Comparison of ENCODE assay signal across 23 mouse cellular contexts in the genomic region with DNA sequence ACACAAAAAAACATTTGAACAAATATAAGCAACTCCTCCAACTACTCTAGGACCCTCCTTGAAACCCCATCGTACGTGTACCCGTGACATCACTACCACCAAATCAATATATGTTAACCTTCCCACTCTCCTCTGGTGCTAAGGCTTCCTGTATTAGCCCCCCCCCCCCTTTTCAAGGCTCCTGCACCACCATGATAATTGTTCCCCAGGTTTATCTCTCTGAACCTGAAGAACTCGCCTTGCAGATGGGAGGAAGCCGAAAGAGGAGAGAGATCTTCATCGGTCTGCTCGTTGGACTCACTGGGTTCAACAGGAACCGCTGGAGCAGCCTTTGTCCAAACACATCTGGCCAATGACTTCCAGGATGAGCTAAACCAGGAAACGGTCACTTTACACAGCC. TPM values are rescaled to one million over a fixed set of nuclear protein-coding genes. Genes with fewer than 3 reads are reported as not detected.
DNase-seq lines count a peak whose midpoint lies in the region; ATAC-seq and TF ChIP-seq lines count a peak whose summit lies in the region.
"Had no signal": no experiment of that assay in that cellular context is flagged by ENCODE, and none has a peak within 500 bp of the region (broad histone marks: within the 10 kb centered on the region; RNA-seq: fewer than 3 reads in every experiment).

No protein-coding gene starts in this region.

- no peak for TF ChIP-seq CTCF in MEL (IDR thresholded peaks at IDR 0.05 in 2 of 3, conservative IDR thresholded peaks at IDR 0.05 in 1 of 3; ENCODE audit: control insufficient read depth in 1 of 3, insufficient read depth in 1 of 3, low read depth in 2 of 3, low read length in 3 of 3, poor library complexity in 1 of 3, severe bottlenecking in 1 of 3)

- peak overlapping the region; percentile 54 for H3K4me2 ChIP-seq in liver, embryonic 12.5 days
- H3K4me2 ChIP-seq in forebrain, embryonic 11.5 days (ENCODE audit: low read depth, low read length, severe bottlenecking): no peak overlapping the region
- H3K4me2 ChIP-seq: heart, embryonic 12.5 days; limb, embryonic 13.5 days; lung, embryonic 14.5 days; midbrain, embryonic 15.5 days had no signal

- peaks cover 0 to 16% of the 10 kb centered on the region in 2 experiments; a peak in 2 of 4 replicates for H3K36me3 ChIP-seq in MEL (ENCODE audit: control insufficient read depth in 1 of 2, insufficient read depth in 2 of 2, low read length in 2 of 2)
- H3K36me3 ChIP-seq in liver, embryonic 12.5 days: peaks cover 4% of the 10 kb centered on the region; the same call in 1 of the 2 replicates
- no peaks in the 10 kb centered on the region for H3K36me3 ChIP-seq in forebrain, embryonic 11.5 days (ENCODE audit: control insufficient read depth, insufficient read depth, low read length)
- H3K36me3 ChIP-seq: embryonic facial prominence, embryonic 10.5 days; heart, embryonic 12.5 days; limb, embryonic 13.5 days; midbrain, embryonic 15.5 days had no signal

- DNase-seq in MEL (ENCODE audit: low read depth, low spot score): peak; percentile 89
- DNase-seq in thymus, postnatal 14 days: no peak
- no peak for DNase-seq in forebrain, embryonic 11.5 days (ENCODE audit: low spot score)
- DNase-seq: adrenal gland, postnatal 10 days; B cell, adult 2 months; cerebellum, adult 2 months; gastrocnemius, adult 2 months; heart, postnatal 10 days; kidney, adult 11 months; layer of hippocampus, adult 9-11 months; lung, embryonic 14.5 days; right cerebral cortex, adult 18-20 months had no signal

- no peaks in the 10 kb centered on the region for H3K9me3 ChIP-seq in MEL (replicated peaks; ENCODE audit: insufficient read depth, low read length)
- H3K9me3 ChIP-seq in liver, embryonic 12.5 days (replicated peaks): peaks cover 6% of the 10 kb centered on the region
- H3K9me3 ChIP-seq in forebrain, embryonic 11.5 days (ENCODE audit: control insufficient read depth, low read length): no peaks in the 10 kb centered on the region; the same call in 1 of the 2 replicates
- H3K9me3 ChIP-seq: midbrain, embryonic 15.5 days had no signal

- H3K27me3 ChIP-seq in MEL (ENCODE audit: control insufficient read depth in 1 of 2, insufficient read depth in 2 of 2, low read length in 2 of 2): no peaks in the 10 kb centered on the region
- H3K27me3 ChIP-seq in liver, embryonic 12.5 days (replicated peaks): no peaks in the 10 kb centered on the region
- no peaks in the 10 kb centered on the region for H3K27me3 ChIP-seq in forebrain, embryonic 11.5 days (ENCODE audit: control insufficient read depth, insufficient read depth, low read length)
- H3K27me3 ChIP-seq: CH12.LX; heart, embryonic 12.5 days; limb, embryonic 13.5 days; midbrain, embryonic 15.5 days had no signal

- 22% methylated on average over 9 of the region's 9 CpGs for WGBS in liver, embryonic 12.5 days (ENCODE audit: insufficient replicate concordance)
- WGBS in forebrain, embryonic 11.5 days: 86% methylated on average over 9 of the region's 9 CpGs

- H3K79me2 ChIP-seq in MEL (ENCODE audit: control insufficient read depth, insufficient read depth, low read length, poor library complexity): no peaks in the 10 kb centered on the region

- H3K27ac ChIP-seq in MEL (ENCODE audit: control insufficient read depth, low read depth, low read length): peak overlapping the region; percentile 91
- peak overlapping the region; percentile 84 for H3K27ac ChIP-seq in liver, embryonic 12.5 days
- no peak overlapping the region for H3K27ac ChIP-seq in forebrain, embryonic 11.5 days (ENCODE audit: low read depth, low read length)
- H3K27ac ChIP-seq: embryonic facial prominence, embryonic 10.5 days; gastrocnemius, adult 2 months; kidney, postnatal 0 days; limb, embryonic 13.5 days; midbrain, embryonic 15.5 days had no signal

- peak; percentile 26; the same call in 1 of the 2 replicates for ATAC-seq in common myeloid progenitor, adult 5-6 weeks (replicated peaks; ENCODE audit: low read depth, poor library complexity, severe bottlenecking)
- ATAC-seq in liver, embryonic 12.5 days: peak; percentile 86
- peak; percentile 57 for ATAC-seq in megakaryocyte progenitor cell, adult 5-6 weeks (replicated peaks; ENCODE audit: poor library complexity)
- ATAC-seq in monocyte, adult 5-6 weeks (replicated peaks; ENCODE audit: insufficient number of reproducible peaks, low FRiP score, low TSS enrichment, poor library complexity, severe bottlenecking): no peak
- ATAC-seq in forebrain, embryonic 11.5 days (replicated peaks; ENCODE audit: low FRiP score): no peak
- ATAC-seq: forebrain, embryonic 14.5 days; midbrain, embryonic 15.5 days had no signal

- no peak for TF ChIP-seq RAD21 in MEL (IDR thresholded peaks at IDR 0.05; ENCODE audit: low read depth, low read length)

- no peak; a peak in 1 of 4 replicates for TF ChIP-seq POLR2A in MEL (IDR thresholded peaks at IDR 0.05; ENCODE audit: control insufficient read depth in 1 of 2, insufficient read depth in 1 of 2, low read depth in 1 of 2, low read length in 2 of 2, poor library complexity in 1 of 2)

- peaks cover 16 to 18% of the 10 kb centered on the region in 2 experiments for H3K4me1 ChIP-seq in MEL (ENCODE audit: control insufficient read depth in 1 of 2, insufficient read depth in 2 of 2, low read length in 2 of 2)
- peaks cover 46% of the 10 kb centered on the region for H3K4me1 ChIP-seq in liver, embryonic 12.5 days
- H3K4me1 ChIP-seq in forebrain, embryonic 11.5 days (replicated peaks; ENCODE audit: control insufficient read depth, insufficient read depth, low read length): no peaks in the 10 kb centered on the region
- H3K4me1 ChIP-seq: heart, embryonic 12.5 days; limb, embryonic 13.5 days; midbrain, embryonic 15.5 days had no signal

- TF ChIP-seq EP300 in MEL (IDR thresholded peaks at IDR 0.05; ENCODE audit: low read depth in 1 of 2, low read length in 2 of 2): peak; percentile 95 to 99

- H3K4me3 ChIP-seq in MEL (ENCODE audit: control insufficient read depth in 1 of 2, insufficient read depth in 1 of 2, low read depth in 2 of 2, low read length in 2 of 2): peak overlapping the region; percentile 37 to 43
- H3K4me3 ChIP-seq in liver, embryonic 12.5 days: no peak overlapping the region
- no peak overlapping the region for H3K4me3 ChIP-seq in forebrain, embryonic 11.5 days (ENCODE audit: low read depth, low read length)
- H3K4me3 ChIP-seq: embryonic facial prominence, embryonic 10.5 days; gastrocnemius, adult 2 months; heart, embryonic 12.5 days; limb, embryonic 13.5 days; midbrain, embryonic 15.5 days had no signal

- H3K9ac ChIP-seq in MEL (ENCODE audit: control insufficient read depth, low read depth, low read length, poor library complexity, severe bottlenecking): peak overlapping the region; percentile 49
- peak overlapping the region; percentile 42 for H3K9ac ChIP-seq in liver, embryonic 12.5 days
- no peak overlapping the region for H3K9ac ChIP-seq in forebrain, embryonic 11.5 days (ENCODE audit: low read length)
- H3K9ac ChIP-seq: heart, embryonic 12.5 days; limb, embryonic 13.5 days; lung, embryonic 14.5 days; midbrain, embryonic 15.5 days had no signal

TF ChIP-seq in MEL, 35 proteins besides CTCF, POLR2A, EP300 and RAD21 (continues in another document):
- TF ChIP-seq SIN3A (IDR thresholded peaks at IDR 0.05; ENCODE audit: low read length) (peak; percentile 76; the same call in 1 of the 2 replicates), ZMIZ1 (IDR thresholded peaks at IDR 0.05; ENCODE audit: low read depth, low read length) (peak; percentile 73; the same call in 1 of the 2 replicates), MYB (IDR thresholded peaks at IDR 0.05; ENCODE audit: low read depth, low read length) (peak; percentile 83), MXI1 (IDR thresholded peaks at IDR 0.05; ENCODE audit: low read depth, low read length) (peak; percentile 56), ELF1 (IDR thresholded peaks at IDR 0.05; ENCODE audit: low read depth, low read length) (peak; percentile 83), USF1 (IDR thresholded peaks at IDR 0.05; ENCODE audit: low read depth, low read length) (0 out of 2 replicates have a peak, but pooled peaks have one; percentile 19), MEF2A (IDR thresholded peaks at IDR 0.05; ENCODE audit: extremely low read depth, insufficient replicate concordance, low read depth, low read length, poor library complexity, severe bottlenecking) (0 out of 2 replicates have a peak, but pooled peaks have one; percentile 46)

RNA-seq across cellular contexts. Expression of gene Arhgap19, which starts 5.7 kb away (rescaled TPM):
- total RNA-seq in MEL (2012; rRNA removed): 47.5 and 53.9 TPM in 2 replicates
- 10 to 100 TPM in 1 of 2 experiments, not detected in 1; 67.9 TPM for polyA plus RNA-seq in MEL (2012; ENCODE audit: insufficient read depth in 1 of 2, insufficient read length in 2 of 2, low read depth in 1 of 2, low replicate concordance in 2 of 2, missing spikeins in 1 of 2)
- total RNA-seq in common myeloid progenitor, adult 5-6 weeks (2017): 33.2 and 36.2 TPM in 2 replicates
- polyA plus RNA-seq in liver, embryonic 12.5 days (2016; fragmentation: Nextera tagmentation; extraction: Ambion mirVana): 37.6 and 40.7 TPM in 2 replicates
- total RNA-seq in megakaryocyte progenitor cell, adult 5-6 weeks (2015): 48.6 and 50.6 TPM in 2 replicates
- 56.7 and 57.3 TPM in 2 replicates for total RNA-seq in megakaryocyte progenitor cell, adult 5-6 weeks (2017)
- 1.1 to 2.3 TPM (median 1.9 TPM) in 3 replicates for total RNA-seq in monocyte, adult 5-6 weeks (2017)
- 44.1 and 48.4 TPM in 2 replicates for polyA plus RNA-seq in forebrain, embryonic 11.5 days (2014; fragmentation: Nextera tagmentation; extraction: Ambion mirVana)

RNA-seq across cellular contexts. Expression of gene Frat1, which starts 22.3 kb away (rescaled TPM):
- 26.7 and 36.0 TPM in 2 replicates for total RNA-seq in MEL (2012; rRNA removed)
- 10 to 100 TPM in 1 of 2 experiments, not detected in 1; 31.5 TPM for polyA plus RNA-seq in MEL (2012; ENCODE audit: insufficient read depth in 1 of 2, insufficient read length in 2 of 2, low read depth in 1 of 2, low replicate concordance in 2 of 2, missing spikeins in 1 of 2)
- total RNA-seq in common myeloid progenitor, adult 5-6 weeks (2017): 9.9 and 14.7 TPM in 2 replicates
- 16.5 and 17.2 TPM in 2 replicates for polyA plus RNA-seq in liver, embryonic 12.5 days (2016; fragmentation: Nextera tagmentation; extraction: Ambion mirVana)
- 9.1 TPM in 2 replicates for total RNA-seq in megakaryocyte progenitor cell, adult 5-6 weeks (2015)
- 9.5 and 11.7 TPM in 2 replicates for total RNA-seq in megakaryocyte progenitor cell, adult 5-6 weeks (2017)
- 21.9 to 24.9 TPM (median 22.4 TPM) in 3 replicates for total RNA-seq in monocyte, adult 5-6 weeks (2017)
- polyA plus RNA-seq in forebrain, embryonic 11.5 days (2014; fragmentation: Nextera tagmentation; extraction: Ambion mirVana): 12.7 and 13.2 TPM in 2 replicates

RNA-seq across cellular contexts. Expression of gene Frat2, which starts 40.4 kb away (rescaled TPM):
- 55.6 and 58.2 TPM in 2 replicates for total RNA-seq in MEL (2012; rRNA removed)
- polyA plus RNA-seq in MEL (2012; ENCODE audit: insufficient read depth in 1 of 2, insufficient read length in 2 of 2, low read depth in 1 of 2, low replicate concordance in 2 of 2, missing spikeins in 1 of 2): 100 to 1,000 TPM in 1 of 2 experiments, not detected in 1; 110 TPM
- total RNA-seq in common myeloid progenitor, adult 5-6 weeks (2017): 26.8 and 27.4 TPM in 2 replicates
- polyA plus RNA-seq in liver, embryonic 12.5 days (2016; fragmentation: Nextera tagmentation; extraction: Ambion mirVana): 12.0 and 14.0 TPM in 2 replicates
- total RNA-seq in megakaryocyte progenitor cell, adult 5-6 weeks (2015): 25.2 and 27.8 TPM in 2 replicates
- total RNA-seq in megakaryocyte progenitor cell, adult 5-6 weeks (2017): 28.2 and 29.8 TPM in 2 replicates
- 14.4 to 39.3 TPM (median 21.5 TPM) in 3 replicates for total RNA-seq in monocyte, adult 5-6 weeks (2017)
- 10.4 and 14.1 TPM in 2 replicates for polyA plus RNA-seq in forebrain, embryonic 11.5 days (2014; fragmentation: Nextera tagmentation; extraction: Ambion mirVana)

Comparison
In these comparisons a context has a peak if more than half of its experiments do, and no peak if none do; other contexts are left out.
1. H3K4me3 ChIP-seq: peak in MEL (2 of 2); none in liver, embryonic 12.5 days (single experiment) and forebrain, embryonic 11.5 days (single experiment).
2. ATAC-seq: peak in common myeloid progenitor, adult 5-6 weeks (single experiment), liver, embryonic 12.5 days (single experiment) and megakaryocyte progenitor cell, adult 5-6 weeks (single experiment); none in monocyte, adult 5-6 weeks (single experiment) and forebrain, embryonic 11.5 days (single experiment).
3. RNA of gene Arhgap19, which starts 5.7 kb away (total RNA-seq): 48.6 to 57.3 TPM in megakaryocyte progenitor cell, adult 5-6 weeks, 47.5 to 53.9 TPM in MEL and 33.2 to 36.2 TPM in common myeloid progenitor, adult 5-6 weeks; 1.1 to 2.3 TPM in monocyte, adult 5-6 weeks; every median in the first group is over 10 times any median in the second.